Mouse (Mus musculus) cerebellum, postnatal 36 days (tissue): Measurements from ENCODE around the gene 4833423E24Rik.

ENCODE experiments used
- DNase-seq, 2 experiments: peaks; one replicate each; pipeline ENCODE4 v3.0.0; 2021 to 2022; ENCODE audit warnings: mixed read lengths in 2 of 2

Gene 4833423E24Rik

GRCm38 (mm10) chr2:85518879-85519278, at the start of gene 4833423E24Rik:
4833423E24Rik (minus strand) TSS chr2:85519024.
- no peak for DNase-seq

GRCm38 (mm10) chr2:85561187-85561586, 42.4 kb upstream of the 4833423E24Rik start:
- DNase-seq, result peak; percentile 5 to 21

GRCm38 (mm10) chr2:85560226-85560625, 41.4 kb upstream of the 4833423E24Rik start:
- no peak for DNase-seq

- no peak for DNase-seq
Observed at GRCm38 (mm10) chr2:85554806-85555205, 36.0 kb upstream of the 4833423E24Rik start.

- no peak for DNase-seq
Observed at GRCm38 (mm10) chr2:85533934-85534333, 15.1 kb upstream of the 4833423E24Rik start.

- DNase-seq, result no peak
Observed at GRCm38 (mm10) chr2:85532082-85532778, 13.4 kb upstream of the 4833423E24Rik start.

DNA sequence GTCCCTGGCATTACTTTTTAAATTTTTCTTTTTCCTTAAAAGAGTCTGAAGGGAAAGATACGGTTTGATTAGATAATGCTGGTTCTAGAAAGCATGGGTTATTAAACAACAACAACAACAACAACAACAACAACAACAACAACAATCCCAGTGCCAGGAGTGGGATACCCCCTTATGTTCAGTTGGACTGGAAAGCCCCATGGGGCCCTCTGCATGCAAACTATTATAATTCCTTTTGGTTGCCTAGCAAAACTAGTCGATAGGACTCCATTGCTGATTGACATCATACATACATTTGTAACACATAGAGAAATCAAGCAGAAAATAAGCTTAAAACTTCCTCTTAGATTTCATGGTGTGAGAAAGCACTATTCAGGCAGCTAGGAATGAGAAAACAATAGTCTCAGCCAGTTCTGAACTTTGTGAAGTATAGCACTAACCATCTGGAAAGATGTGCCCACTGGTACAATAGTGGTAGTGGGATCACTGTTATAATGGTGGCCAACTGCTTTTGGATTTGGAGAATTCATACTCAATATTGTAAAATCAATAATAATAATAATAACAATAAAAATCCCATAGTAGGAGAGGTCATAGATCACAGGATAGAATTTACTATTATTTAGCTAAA, 4.2 kb upstream of the 4833423E24Rik start:
- no peak for DNase-seq

DNA sequence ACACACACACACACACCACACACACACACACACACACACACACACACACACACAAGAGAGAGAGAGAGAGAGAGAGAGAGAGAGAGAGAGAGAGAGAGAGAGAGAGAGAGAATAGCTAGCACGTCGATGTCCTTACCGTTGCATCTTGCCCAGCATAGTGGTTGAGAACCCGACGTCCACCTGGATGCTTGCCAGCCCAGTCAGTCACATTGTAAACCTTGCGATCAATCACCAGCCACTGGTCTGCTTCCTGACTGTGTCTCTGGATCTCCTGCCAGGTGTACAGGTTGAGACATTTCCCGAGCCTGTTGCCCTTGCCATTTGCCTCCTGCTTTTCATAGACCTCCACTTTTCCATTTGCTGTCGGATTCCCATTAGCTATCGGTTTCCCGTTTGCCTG, 532 bp downstream of the 4833423E24Rik start:
- peak in 1 of 2 experiments; percentile 1 for DNase-seq

DNA sequence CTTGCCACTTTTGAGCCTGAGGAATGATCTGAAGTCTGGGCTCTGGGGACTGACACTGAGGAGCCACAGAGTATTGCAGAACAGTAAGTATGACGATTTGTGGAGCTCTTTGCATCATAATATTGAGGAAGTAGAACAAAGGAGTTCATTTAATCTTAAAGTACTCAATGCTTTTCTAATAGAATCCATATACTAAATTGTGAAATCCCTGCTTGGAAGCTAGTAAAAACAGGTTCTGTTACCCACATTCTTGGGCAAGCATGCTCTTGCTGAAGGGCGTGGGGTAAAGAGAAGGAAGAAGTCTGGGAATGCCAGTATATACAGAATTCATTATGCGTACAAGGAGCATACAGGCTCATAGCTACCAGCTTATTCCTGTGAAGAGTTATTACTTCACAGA, 8.4 kb downstream of the 4833423E24Rik start:
- DNase-seq, result no peak

DNA sequence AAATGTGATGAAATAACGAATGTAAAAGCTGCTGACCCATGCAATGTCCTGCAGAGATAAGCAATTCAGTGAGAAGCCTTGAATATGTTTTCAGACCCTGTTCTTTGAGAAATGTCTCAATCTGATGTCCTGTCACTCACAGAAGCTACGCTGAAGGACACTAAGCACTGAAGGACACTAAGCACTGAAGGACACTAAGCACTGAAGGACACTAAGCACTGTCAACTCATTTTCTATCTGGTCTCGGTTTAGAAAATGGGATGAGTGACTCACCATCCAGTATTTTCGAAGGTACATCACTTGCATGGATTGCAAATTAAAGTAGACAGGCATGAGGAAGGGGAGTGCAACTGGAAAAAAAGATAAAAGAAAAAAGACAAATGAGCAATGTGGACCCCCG, 28.4 kb downstream of the 4833423E24Rik start:
- no peak for DNase-seq

- DNase-seq, result no peak
Observed at GRCm38 (mm10) chr2:85466801-85467325, 52.0 kb downstream of the 4833423E24Rik start.

- DNase-seq, result no peak
Observed at GRCm38 (mm10) chr2:85443539-85443938, 75.3 kb downstream of the 4833423E24Rik start, which contains the start of gene Olfr995. Olfr995 (minus strand) TSS chr2:85443639.

- no peak for DNase-seq
Observed at GRCm38 (mm10) chr2:85442546-85442945, 76.3 kb downstream of the 4833423E24Rik start.

GRCm38 (mm10) chr2:85436351-85436750, 82.5 kb downstream of the 4833423E24Rik start, which contains the start of gene Olfr994:
Olfr994 (minus strand) TSS chr2:85436451.
- no peak for DNase-seq
